Mouse (Mus musculus): Measurements from ENCODE around the gene Fgfr2.
A peak's percentile ranks its signal among the peaks of the same experiment; 100 is the strongest.

Fgfr2 gene

GRCm38 (mm10) chr7:132233732-132234131 lies 889.4 kb downstream of the Fgfr2 start:
- DNase-seq, result no peak

GRCm38 (mm10) chr7:132232937-132233336 lies 890.2 kb downstream of the Fgfr2 start:
- DNase-seq, result no peak

GRCm38 (mm10) chr7:132231476-132231875 lies 891.7 kb downstream of the Fgfr2 start:
- no peak for DNase-seq

DNA sequence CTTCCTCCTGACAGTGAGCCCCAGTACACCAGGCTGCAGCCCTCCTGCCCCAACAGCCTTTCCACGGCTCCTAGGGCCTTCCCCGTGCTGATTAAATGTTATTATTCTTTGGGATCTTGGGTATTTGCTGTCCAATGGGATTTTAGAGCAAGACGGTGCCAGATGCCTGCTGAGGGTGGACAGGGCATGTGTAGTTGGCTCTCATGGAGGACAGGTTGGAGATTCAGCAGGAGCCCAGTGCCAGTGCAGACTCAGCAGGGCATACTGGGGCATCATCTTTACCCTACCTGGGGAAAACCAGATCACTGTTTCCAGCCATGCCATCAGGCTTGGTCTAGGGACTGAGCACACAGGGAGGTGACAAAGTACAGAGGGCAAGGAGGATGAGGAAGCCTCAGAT lies 892.2 kb downstream of the Fgfr2 start:
- DNase-seq, result no peak

DNA sequence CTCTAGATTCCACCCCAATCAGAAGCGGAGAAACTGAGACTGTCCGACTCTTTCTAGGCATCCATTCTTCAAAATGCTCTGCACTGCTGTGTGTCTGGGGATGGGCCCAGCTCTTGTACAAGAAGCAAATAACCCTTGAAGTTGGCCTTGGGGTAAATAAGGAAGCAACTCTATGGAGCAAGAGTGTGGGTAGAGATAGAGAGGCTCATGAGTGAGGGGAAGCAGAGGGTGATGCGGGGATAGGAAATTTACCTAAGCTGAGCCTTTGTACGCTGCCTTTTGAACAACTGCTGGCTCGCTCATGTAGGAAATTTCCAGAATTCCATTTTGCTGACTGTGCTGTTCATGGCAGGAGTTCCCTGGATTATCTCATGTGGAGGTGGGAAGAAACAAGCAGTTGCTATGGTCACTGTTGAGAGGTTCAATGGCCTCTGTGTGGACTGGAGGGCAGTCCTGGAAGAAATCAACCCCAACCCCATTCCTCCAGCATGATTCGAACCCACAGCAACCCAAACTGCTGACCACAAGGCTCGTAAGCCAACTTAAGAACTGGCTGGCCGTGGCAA lies 896.0 kb downstream of the Fgfr2 start:
- no peak for DNase-seq

GRCm38 (mm10) chr7:132226379-132227074 lies 896.6 kb downstream of the Fgfr2 start:
- DNase-seq, result peak; percentile 81

DNA sequence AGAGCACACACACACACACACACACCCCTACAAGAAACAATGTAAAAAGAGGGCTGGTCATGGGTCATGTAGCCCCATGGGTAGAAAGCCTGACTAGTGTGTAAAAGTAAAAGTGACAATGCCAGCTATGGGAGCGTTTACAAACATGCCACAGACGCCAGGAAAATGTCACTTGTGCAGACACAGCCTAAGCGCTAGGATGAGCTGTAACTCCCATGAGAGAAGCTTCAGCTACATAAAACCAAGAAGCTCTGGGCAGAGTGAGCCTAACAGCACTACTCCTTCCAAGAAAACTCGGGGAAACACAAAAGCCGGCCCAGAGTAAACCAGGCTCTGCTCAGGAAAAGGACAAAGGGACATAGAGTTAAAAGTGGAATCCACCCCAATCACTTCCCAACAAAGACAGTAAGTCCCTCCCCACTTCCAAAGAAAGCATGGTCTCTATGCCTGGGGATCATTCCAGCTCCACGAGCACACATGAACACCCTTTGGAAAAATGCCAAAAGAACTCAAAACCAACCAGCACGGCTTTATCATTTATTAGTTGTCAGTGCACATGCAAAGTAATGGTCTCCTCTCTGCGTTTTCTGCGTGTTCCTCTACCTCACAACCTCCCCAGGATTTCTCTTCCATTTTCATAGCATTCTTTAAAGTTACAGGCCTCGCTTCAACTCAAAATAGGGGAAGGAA lies 899.6 kb downstream of the Fgfr2 start:
- no peak for DNase-seq

GRCm38 (mm10) chr7:132214031-132214430 lies 909.1 kb downstream of the Fgfr2 start:
- no peak for DNase-seq

GRCm38 (mm10) chr7:132213460-132213859 lies 909.7 kb downstream of the Fgfr2 start:
- peak; percentile 68 for DNase-seq

DNA sequence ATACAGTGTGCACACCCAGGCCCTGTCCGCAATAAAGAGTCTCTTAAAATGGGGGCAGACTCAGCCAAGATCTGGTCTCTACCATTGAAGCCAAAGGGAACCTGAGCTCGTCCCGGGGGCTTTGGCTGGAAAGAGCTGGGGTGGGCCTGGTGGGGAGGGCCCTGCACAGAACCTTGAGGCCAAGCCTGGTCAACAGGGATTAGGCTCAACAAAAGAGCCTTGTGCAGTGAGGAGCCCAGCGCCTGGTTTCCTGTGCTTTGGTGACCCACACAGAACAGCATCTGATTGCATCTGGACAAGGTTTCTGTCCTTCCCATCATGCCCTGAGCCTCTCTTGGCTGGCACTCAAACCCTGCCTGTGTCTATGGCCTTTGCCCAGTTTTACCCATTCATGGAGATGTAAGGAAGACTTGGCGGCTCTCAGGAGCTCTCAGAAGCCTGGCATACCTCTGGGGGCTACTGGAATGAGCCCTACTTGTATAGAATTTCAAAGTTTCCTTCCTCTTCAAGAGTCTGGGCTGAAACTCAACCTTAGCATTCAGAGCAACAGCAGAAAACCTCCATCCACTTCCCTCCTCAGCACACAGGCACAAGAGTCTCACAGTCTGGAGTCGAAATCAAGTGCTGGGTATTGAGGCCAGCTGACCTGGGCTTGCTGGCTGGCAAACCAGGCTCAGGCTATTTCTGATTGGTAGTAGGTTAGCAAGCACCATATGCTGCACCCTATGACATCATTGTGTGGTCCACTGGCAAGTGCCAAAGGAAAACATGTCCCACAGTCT lies 911.0 kb downstream of the Fgfr2 start:
- DNase-seq, result peak; percentile 47

- no peak for DNase-seq
These were observed 912.5 kb downstream of the Fgfr2 start for GRCm38 (mm10) chr7:132210616-132211015.

DNA sequence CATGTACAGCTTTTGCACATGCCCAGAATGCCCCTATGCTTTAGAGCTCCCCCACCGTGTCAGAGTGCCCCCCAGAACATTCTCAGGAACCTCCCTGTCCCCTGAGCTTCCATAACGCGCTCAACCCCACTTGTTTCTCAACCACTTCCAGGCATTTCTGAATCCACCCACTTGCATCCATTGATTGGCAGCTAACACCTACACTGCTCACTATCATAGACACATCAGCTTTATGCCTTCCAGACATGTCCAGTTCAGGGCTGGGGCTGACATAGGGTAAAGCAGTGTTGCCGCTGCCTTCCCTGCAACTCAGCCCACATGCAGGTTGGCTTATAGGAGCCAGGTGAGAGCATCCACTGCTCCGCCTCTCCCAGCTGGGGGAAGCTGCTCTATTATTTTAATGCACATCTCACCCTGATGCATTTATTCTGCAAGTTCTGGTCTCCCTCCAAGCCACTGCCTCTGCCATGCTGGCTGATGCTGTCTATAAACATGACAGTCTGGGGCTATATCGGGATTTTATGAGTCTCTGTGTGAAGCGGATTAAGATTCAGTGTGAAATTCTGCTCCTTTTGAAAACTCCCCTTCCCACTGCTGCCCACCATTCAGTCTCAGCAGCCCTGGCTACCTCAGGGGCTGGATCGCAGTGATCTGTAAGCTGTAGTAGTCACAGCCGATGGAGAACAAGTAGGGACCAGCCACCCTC lies 914.1 kb downstream of the Fgfr2 start:
- DNase-seq, result no peak

- no peak for DNase-seq
These were observed 919.0 kb downstream of the Fgfr2 start for GRCm38 (mm10) chr7:132204073-132204612.

- no peak for DNase-seq
These were observed 923.5 kb downstream of the Fgfr2 start for GRCm38 (mm10) chr7:132199686-132200085.

GRCm38 (mm10) chr7:132198806-132199205 lies 924.3 kb downstream of the Fgfr2 start:
- DNase-seq, result no peak

GRCm38 (mm10) chr7:132197817-132198475 lies 925.2 kb downstream of the Fgfr2 start:
- DNase-seq, result no peak

DNA sequence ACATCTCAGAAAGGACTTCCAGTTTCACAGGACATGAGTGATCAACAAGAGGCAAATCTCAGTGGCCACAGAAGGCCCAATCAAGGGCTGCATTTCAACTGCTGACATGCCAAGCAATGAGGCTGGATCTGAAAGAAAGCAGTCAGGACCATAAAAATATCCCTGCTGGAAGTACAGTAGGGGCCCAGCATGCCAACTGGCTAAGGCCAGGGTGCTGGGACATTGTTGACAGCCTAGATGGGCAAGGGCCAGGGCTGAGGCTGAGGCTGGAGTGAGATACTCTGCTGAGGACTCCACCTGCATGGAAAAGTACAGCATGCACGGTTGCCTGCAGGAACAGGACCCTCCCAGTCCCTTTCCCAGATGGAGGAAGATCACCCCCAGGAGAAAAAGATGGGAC lies 926.6 kb downstream of the Fgfr2 start:
- DNase-seq, result no peak

- no peak for DNase-seq
These were observed 929.5 kb downstream of the Fgfr2 start for GRCm38 (mm10) chr7:132193606-132194005.

DNA sequence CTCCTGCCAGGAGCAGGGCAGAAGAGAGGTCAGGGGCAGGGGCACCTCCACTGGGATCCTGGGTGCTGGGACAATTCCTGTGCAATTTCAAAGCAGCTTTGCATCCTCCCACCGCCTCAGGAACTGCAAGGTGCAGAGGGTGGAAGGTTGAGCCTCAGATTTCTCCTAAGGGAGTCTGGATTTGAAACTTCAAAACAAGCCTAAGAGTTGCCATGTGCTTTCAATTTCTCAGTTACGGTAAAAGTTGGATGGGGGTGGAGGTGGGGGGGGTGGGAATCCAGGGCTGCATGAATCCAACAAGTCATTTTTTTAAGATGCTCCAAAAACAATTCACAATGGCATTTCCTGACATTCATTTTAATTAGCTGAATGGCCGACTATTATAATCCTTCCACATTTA lies 935.7 kb downstream of the Fgfr2 start:
- DNase-seq, result no peak

DNA sequence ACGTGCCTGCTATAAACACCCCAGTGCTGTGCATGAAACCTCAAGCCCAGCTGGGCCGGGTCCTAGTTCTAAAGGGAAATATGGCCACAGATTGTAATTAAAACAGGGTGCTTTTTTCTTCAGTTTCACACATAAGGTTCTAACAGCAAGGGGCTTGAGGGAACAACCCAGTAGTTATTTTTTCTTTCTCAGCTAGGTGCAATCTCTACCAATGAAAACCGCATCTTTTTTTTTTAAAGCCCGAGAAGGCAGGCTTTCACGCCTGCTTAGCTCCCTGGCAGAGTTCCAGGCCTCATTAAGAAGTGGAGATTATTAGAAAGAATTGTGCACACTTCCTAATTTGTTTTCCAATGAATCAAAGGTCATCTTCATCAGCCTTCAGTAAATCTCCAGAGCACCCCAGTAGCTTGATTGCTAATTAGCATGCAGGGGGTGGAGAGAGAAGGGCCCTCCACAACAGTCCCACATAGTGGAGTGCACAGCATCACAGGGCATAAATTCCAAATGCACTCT lies 939.2 kb downstream of the Fgfr2 start:
- no peak for DNase-seq

DNA sequence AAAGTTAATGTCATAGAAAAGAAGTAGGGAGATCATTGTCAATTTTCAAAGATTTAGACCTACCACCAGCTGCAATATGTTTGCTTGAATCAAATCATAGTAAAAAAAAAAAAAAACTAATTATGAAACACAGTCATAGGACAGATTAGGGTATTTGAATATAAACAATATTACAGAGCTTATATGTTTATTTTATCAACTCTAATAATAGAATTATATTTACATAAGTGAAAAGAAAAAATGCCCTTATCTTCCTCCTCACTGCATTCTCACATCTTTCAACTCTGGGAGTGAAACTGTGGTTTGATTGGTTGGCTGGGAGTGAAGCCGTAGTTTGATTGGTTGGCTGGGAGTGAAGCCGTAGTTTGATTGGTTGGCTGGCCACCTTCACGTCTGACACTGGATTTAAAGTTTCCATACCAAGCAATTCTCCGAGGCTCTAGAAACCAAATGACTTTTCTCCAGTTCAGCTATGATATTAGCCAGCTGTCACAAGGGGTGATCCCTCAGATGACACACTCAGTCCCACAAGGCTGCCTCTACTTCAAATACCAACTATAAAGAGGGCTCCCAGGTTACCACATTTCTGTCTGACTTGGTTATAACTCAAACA lies 941.5 kb downstream of the Fgfr2 start:
- DNase-seq, result no peak

All from layer of hippocampus, adult 9-11 months (tissue).